Mouse (Mus musculus) CH12.LX (cell line): Measurements from ENCODE around the gene Lef1. TPM values are rescaled to one million over a fixed set of nuclear protein-coding genes. Genes with fewer than 3 reads are reported as not detected.

ENCODE experiments used
- DNase-seq: peaks from one replicate; pipeline ENCODE4 v3.0.0-alpha.2; 2013; ENCODE audit errors: extremely low read depth
- H3K27ac ChIP-seq: 2 replicates; pipeline ENCODE4 v1.5.1; 2012; ENCODE audit warnings: low read depth, mild to moderate bottlenecking, control low read depth, moderate library complexity; ENCODE audit not compliant: insufficient read depth
- H3K27me3 ChIP-seq: replicated peaks from 2 replicates; pipeline ENCODE3; 2012; ENCODE audit warnings: inconsistent platforms
- H3K36me3 ChIP-seq, 2 experiments: replicated peaks in 1 of 2; 2 replicates each; pipeline versions ENCODE3 to v1.6.1; 2012; ENCODE audit warnings: inconsistent platforms in 1 of 2, low read length in 1 of 2, mild to moderate bottlenecking in 1 of 2, mixed read lengths in 1 of 2, moderate library complexity in 1 of 2; ENCODE audit not compliant: control insufficient read depth in 1 of 2, insufficient read depth in 1 of 2
- H3K4me1 ChIP-seq, 2 experiments: 2 replicates each; pipeline ENCODE4 v1.6.1; 2012; ENCODE audit warnings: inconsistent platforms in 1 of 2, moderate library complexity in 1 of 2; ENCODE audit not compliant: insufficient read depth in 2 of 2, control insufficient read depth in 1 of 2
- H3K4me2 ChIP-seq: 2 replicates; pipeline ENCODE4 v1.6.1; 2012; ENCODE audit warnings: low read depth, mild to moderate bottlenecking, control low read depth; ENCODE audit not compliant: poor library complexity, insufficient read depth, severe bottlenecking
- H3K4me3 ChIP-seq, 3 experiments: fragments of 150-350 bp in 1 of 3; sonication (generic) in 1 of 3; replicated peaks in 1 of 3; 2 replicates each; pipeline versions ENCODE3 to v1.5.1; 2011 to 2012; ENCODE audit warnings: low read depth in 2 of 3, low read length in 2 of 3, mild to moderate bottlenecking in 2 of 3, moderate library complexity in 2 of 3, control low read depth in 1 of 3, improper control_type of control experiment in 1 of 3, inconsistent platforms in 1 of 3, mixed read lengths in 1 of 3; ENCODE audit not compliant: poor library complexity in 1 of 3
- H3K79me2 ChIP-seq: replicated peaks from 2 replicates; pipeline ENCODE4 v1.6.1; 2012; ENCODE audit warnings: mild to moderate bottlenecking, moderate library complexity; ENCODE audit not compliant: control insufficient read depth, poor library complexity, insufficient read depth, severe bottlenecking; ENCODE audit errors: extremely low read depth
- H3K9ac ChIP-seq: 2 replicates; pipeline ENCODE4 v1.6.1; 2012; ENCODE audit warnings: low read depth, mild to moderate bottlenecking, control low read depth, moderate library complexity; ENCODE audit not compliant: insufficient read depth
- H3K9me3 ChIP-seq: replicated peaks from 2 replicates; pipeline ENCODE3; 2012; ENCODE audit warnings: low read length, inconsistent platforms, mixed read lengths
- BHLHE40 ChIP-seq: IDR thresholded peaks from 2 replicates; pipeline ENCODE4 v1.6.1; 2011; ENCODE audit warnings: mild to moderate bottlenecking, low read depth, low read length, improper control_type of control experiment
- CHD1 ChIP-seq: IDR thresholded peaks from 2 replicates; pipeline ENCODE4 v1.6.1; 2012; ENCODE audit warnings: low read depth, low read length, improper control_type of control experiment, inconsistent platforms
- CTCF ChIP-seq, 2 experiments: IDR thresholded peaks in 1 of 2; conservative IDR thresholded peaks in 1 of 2; 2 replicates each; pipeline ENCODE4 v1.5.1; 2011 to 2012; ENCODE audit warnings: low read depth in 2 of 2, low read length in 2 of 2, improper control_type of control experiment in 1 of 2, inconsistent platforms in 1 of 2, mild to moderate bottlenecking in 1 of 2, moderate library complexity in 1 of 2
- ELF1 ChIP-seq: IDR thresholded peaks from 2 replicates; pipeline ENCODE4 v1.6.1; 2014; ENCODE audit warnings: low read depth, mild to moderate bottlenecking, inconsistent platforms, low read length, improper control_type of control experiment
- EP300 ChIP-seq: IDR thresholded peaks from 2 replicates; pipeline ENCODE4 v1.6.1; 2011; ENCODE audit warnings: low read length, improper control_type of control experiment
- IRF4 ChIP-seq: IDR thresholded peaks from 2 replicates; pipeline ENCODE4 v1.6.1; 2014; ENCODE audit warnings: low read depth, mild to moderate bottlenecking, inconsistent platforms, low read length, improper control_type of control experiment
- JUND ChIP-seq: conservative IDR thresholded peaks from 2 replicates; pipeline ENCODE4 v1.6.1; 2011; ENCODE audit warnings: low read depth, low read length, improper control_type of control experiment
- KAT2A ChIP-seq: IDR thresholded peaks from 2 replicates; pipeline ENCODE4 v1.6.1; 2012; ENCODE audit warnings: low read length, improper control_type of control experiment, inconsistent platforms; ENCODE audit not compliant: insufficient replicate concordance
- MAFK ChIP-seq: IDR thresholded peaks from 2 replicates; pipeline ENCODE4 v1.6.1; 2011; ENCODE audit warnings: low read length, improper control_type of control experiment; ENCODE audit not compliant: insufficient replicate concordance
- MAX ChIP-seq: IDR thresholded peaks from 2 replicates; pipeline ENCODE4 v1.6.1; 2011; ENCODE audit warnings: low read length, improper control_type of control experiment
- MXI1 ChIP-seq: IDR thresholded peaks from 2 replicates; pipeline ENCODE4 v1.6.1; 2011; ENCODE audit warnings: mild to moderate bottlenecking, low read depth, low read length, improper control_type of control experiment
- MYC ChIP-seq: IDR thresholded peaks from 2 replicates; pipeline ENCODE4 v1.6.1; 2011; ENCODE audit warnings: low read depth, mild to moderate bottlenecking, improper control_type of control experiment, low read length
- POLR2A ChIP-seq: IDR thresholded peaks from 2 replicates; pipeline ENCODE4 v1.6.1; 2011; ENCODE audit warnings: low read depth, mild to moderate bottlenecking, improper control_type of control experiment, low read length
- SIN3A ChIP-seq: IDR thresholded peaks from 2 replicates; pipeline ENCODE4 v1.6.1; 2012; ENCODE audit warnings: low read length, improper control_type of control experiment, inconsistent platforms
- SMC3 ChIP-seq: IDR thresholded peaks from 2 replicates; pipeline ENCODE4 v1.6.1; 2011; ENCODE audit warnings: low read depth, low read length, improper control_type of control experiment
- TBP ChIP-seq: conservative IDR thresholded peaks from 2 replicates; pipeline ENCODE4 v1.6.1; 2011; ENCODE audit warnings: low read depth, low read length, improper control_type of control experiment
- TCF12 ChIP-seq: IDR thresholded peaks from 2 replicates; pipeline ENCODE4 v1.6.1; 2014; ENCODE audit warnings: low read depth, mild to moderate bottlenecking, inconsistent platforms, low read length, improper control_type of control experiment
- ZC3H11A ChIP-seq: IDR thresholded peaks from 2 replicates; pipeline ENCODE4 v1.6.1; 2012; ENCODE audit warnings: low read depth, mild to moderate bottlenecking, inconsistent platforms, low read length, improper control_type of control experiment
- ZKSCAN1 ChIP-seq: IDR thresholded peaks from 2 replicates; pipeline ENCODE4 v1.6.1; 2012; ENCODE audit warnings: low read depth, inconsistent platforms, low read length, improper control_type of control experiment, borderline replicate concordance
- dilution Hi-C: fragments of 300-500 bp; cut with MboI; formaldehyde crosslinking; loops from 2 replicates; pipeline ENCODE4 v1.14.3; 2020; ENCODE audit warnings: low sequenced_read_pairs; ENCODE audit not compliant: extremely low pct_unique_long_range_greater_than_20kb, extremely low pct_ligation_motif_present
- in situ Hi-C: fragments of 300-500 bp; cut with MboI; formaldehyde crosslinking; loops from 3 replicates; pipeline ENCODE4 v1.14.3; 2019; ENCODE audit warnings: low sequenced_read_pairs, low pct_ligation_motif_present, low pct_unique_long_range_greater_than_20kb, mixed read lengths
- polyA plus RNA-seq: library from polyadenylated mRNA; unstranded; fragments of >175 nt; gene quantifications from 2 replicates; pipeline ENCODE4 v1.2.1, GENCODE M21; 2012; ENCODE audit warnings: low read depth; ENCODE audit not compliant: insufficient read length
- total RNA-seq, 2 experiments: library from RNA; depleted of rRNA; stranded (reverse); fragments of 300-350 nt in 1 of 2; fragments of >200 nt in 1 of 2; gene quantifications; 2 replicates each; pipeline ENCODE4 v1.2.3; 2012 to 2014

The Lef1 gene
- total and polyA plus RNA-seq, 3 experiments, result 1.8 to 14.5 (median 4.4) TPM

- no peaks in the 10 kb centered on the region for H3K27me3 ChIP-seq
- H3K36me3 ChIP-seq, result peaks cover 0 to 33% of the 10 kb centered on the region in 2 experiments
- no peak for TF ChIP-seq CTCF (conservative IDR thresholded peaks at IDR 0.05 in 1 of 2, IDR thresholded peaks at IDR 0.05 in 1 of 2; ENCODE audit: low read depth in 2 of 2, low read length in 2 of 2)
- no peak for TF ChIP-seq POLR2A
- TF ChIP-seq BHLHE40, result no peak
- TF ChIP-seq SIN3A, result no peak
- TF ChIP-seq MAX, result no peak
- no peak for TF ChIP-seq SMC3
- TF ChIP-seq MXI1, result no peak
- DNase-seq, result no peak
- H3K4me3 ChIP-seq, result no peak overlapping the region
- 0 out of 2 replicates have a peak, but pooled peaks cover 4% of the 10 kb centered on the region for H3K79me2 ChIP-seq
- no peak overlapping the region for H3K27ac ChIP-seq
- dilution Hi-C loops (no loop called here), in situ Hi-C loops (no loop called here)
- H3K4me2 ChIP-seq, result no peak overlapping the region
- no peak overlapping the region for H3K9ac ChIP-seq
- no peaks in the 10 kb centered on the region for H3K9me3 ChIP-seq
- peaks cover 0 to 9% of the 10 kb centered on the region in 2 experiments; a peak in 1 of 4 replicates for H3K4me1 ChIP-seq
These were observed 148.7 kb downstream of the Lef1 start for GRCm38 (mm10) chr3:131258921-131259320.

- no peak for TF ChIP-seq SMC3
- no peak for TF ChIP-seq EP300
- TF ChIP-seq ZC3H11A, result no peak
- TF ChIP-seq CHD1, result no peak
- no peak for TF ChIP-seq TBP
- no peak for TF ChIP-seq KAT2A
- no peak for TF ChIP-seq MYC
- TF ChIP-seq POLR2A, result no peak
- no peak for TF ChIP-seq IRF4
- TF ChIP-seq ELF1, result no peak
- no peak for TF ChIP-seq MAFK
- no peak for TF ChIP-seq TCF12
- no peak for TF ChIP-seq ZKSCAN1
- TF ChIP-seq JUND, result no peak
- TF ChIP-seq MXI1, result no peak
- Histone ChIP-seq H3K27ac (no peak overlapping the region), H3K4me3 (no peak overlapping the region), H3K27me3 (no peaks in the 10 kb centered on the region), H3K4me2 (no peak overlapping the region), H3K4me1 (peaks cover 0 to 9% of the 10 kb centered on the region in 2 experiments; a peak in 1 of 4 replicates), H3K79me2 (0 out of 2 replicates have a peak, but pooled peaks cover 4% of the 10 kb centered on the region), H3K9ac (no peak overlapping the region), H3K36me3 (peaks cover 0 to 33% of the 10 kb centered on the region in 2 experiments), H3K9me3 (no peaks in the 10 kb centered on the region)
- in situ Hi-C loops, result no loop called here
- dilution Hi-C loops, result no loop called here
- DNase-seq, result no peak
These were observed 149.2 kb downstream of the Lef1 start for GRCm38 (mm10) chr3:131259392-131259965.
